Mouse (Mus musculus): ENCODE results near the gene Fam213b. TPM values are rescaled to one million over a fixed set of nuclear protein-coding genes. Genes with fewer than 3 reads are reported as not detected.
A peak's percentile ranks its signal among the peaks of the same experiment; 100 is the strongest.

The Fam213b gene
- polyA plus RNA-seq, 1 experiment from 2014 or later: 16.8 TPM

DNA sequence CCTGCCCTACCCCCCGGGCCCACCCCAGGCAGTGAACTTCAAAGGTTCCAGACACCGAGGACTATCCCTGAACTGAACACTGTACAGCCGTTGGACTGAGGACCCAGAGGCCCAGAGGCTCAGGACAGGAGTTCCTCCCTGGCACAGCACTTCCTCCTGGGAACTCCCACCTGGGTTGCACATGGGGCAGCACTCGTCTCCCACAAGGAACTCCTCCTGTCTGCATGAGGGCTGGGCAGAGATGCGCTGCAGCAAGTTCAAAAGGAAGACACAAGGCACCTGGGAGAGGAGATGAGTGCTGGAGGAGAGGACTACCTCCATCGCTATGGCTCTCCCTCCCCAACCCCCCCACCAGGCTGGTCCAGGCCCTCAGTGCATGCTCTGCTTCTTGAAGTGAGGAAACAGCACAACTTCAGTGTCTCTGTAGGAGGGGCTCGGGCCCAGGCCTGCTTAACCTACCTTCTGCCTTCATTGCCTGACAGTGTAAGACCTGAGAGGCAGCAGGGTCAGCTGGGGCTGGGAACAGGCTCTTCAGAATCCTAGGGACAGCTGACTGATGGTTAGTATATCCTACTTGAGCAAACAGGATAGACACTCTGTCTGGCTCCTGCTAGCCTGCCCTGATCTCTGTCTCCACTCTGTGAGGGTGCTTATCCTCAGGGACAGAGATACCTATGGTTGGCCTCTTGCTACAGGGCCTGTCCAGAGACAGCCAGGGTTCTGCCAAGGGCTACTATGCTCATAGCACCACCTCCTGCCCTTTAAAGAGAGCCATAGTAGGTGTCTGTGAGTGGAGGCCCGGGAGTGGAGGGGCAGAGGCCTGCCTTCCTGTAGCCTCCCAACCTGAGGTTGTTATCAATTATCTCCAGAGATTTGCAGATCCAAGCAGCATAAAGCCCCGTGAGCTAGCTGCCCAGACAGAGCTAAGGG, 28.3 kb upstream of the Fam213b start:
- H3K9ac ChIP-seq (replicated peaks; ENCODE audit: low read depth): peak overlapping the region; percentile 48
- 50% methylated on average over 9 of the region's 9 CpGs for WGBS

DNA sequence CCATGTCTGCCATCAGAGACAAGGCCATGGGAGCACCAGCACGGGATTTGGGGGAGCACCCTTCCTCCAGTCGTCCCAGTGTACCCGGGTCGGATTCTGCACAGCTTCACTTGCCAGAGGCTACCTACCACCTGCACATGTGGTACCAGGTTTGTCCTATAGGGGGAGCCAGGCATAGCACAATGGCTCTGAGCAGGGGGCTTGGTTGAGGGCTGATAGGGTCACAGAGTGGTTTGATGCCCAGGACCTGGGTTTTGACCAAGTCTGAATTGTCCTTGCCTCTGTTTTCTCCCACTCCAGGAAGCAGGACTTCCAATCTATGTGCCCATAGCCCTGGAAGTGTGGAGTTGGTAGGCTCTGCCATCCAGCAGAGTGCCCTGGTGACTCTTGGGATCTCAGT, 26.5 kb upstream of the Fam213b start:
- Histone ChIP-seq H3K36me3 (ENCODE audit: insufficient read depth, low read length) (0 out of 2 replicates have a peak, but pooled peaks cover 4% of the 10 kb centered on the region), H3K4me1 (ENCODE audit: insufficient read depth, low read depth, low read length) (peaks cover 14% of the 10 kb centered on the region; the same call in 1 of the 2 replicates), H3K4me2 (replicated peaks; ENCODE audit: low read depth, low read length) (no peak overlapping the region), H3K27me3 (replicated peaks; ENCODE audit: insufficient read depth, low read length) (no peaks in the 10 kb centered on the region), H3K9me3 (ENCODE audit: low read length) (no peaks in the 10 kb centered on the region), H3K4me3 (ENCODE audit: low read depth, low read length) (no peak overlapping the region), H3K9ac (replicated peaks; ENCODE audit: low read depth) (no peak overlapping the region), H3K27ac (ENCODE audit: low read length) (no peak overlapping the region)
- no peak for DNase-seq (ENCODE audit: low spot score)
- no peak for ATAC-seq
- no peak for TF ChIP-seq EP300 (IDR thresholded peaks at IDR 0.05)
- peak; percentile 62 for TF ChIP-seq CTCF (IDR thresholded peaks at IDR 0.05)
- WGBS: 52% methylated on average over 4 of the region's 4 CpGs

More for the DNA sequence above, 28.3 kb upstream of the Fam213b start:
- Histone ChIP-seq H3K27ac (ENCODE audit: low read length) (peak overlapping the region; percentile 85), H3K36me3 (ENCODE audit: insufficient read depth, low read length) (0 out of 2 replicates have a peak, but pooled peaks cover 4% of the 10 kb centered on the region), H3K9me3 (ENCODE audit: low read length) (no peaks in the 10 kb centered on the region), H3K27me3 (replicated peaks; ENCODE audit: insufficient read depth, low read length) (no peaks in the 10 kb centered on the region), H3K4me1 (ENCODE audit: insufficient read depth, low read depth, low read length) (peaks cover 14% of the 10 kb centered on the region; the same call in 1 of the 2 replicates), H3K4me2 (replicated peaks; ENCODE audit: low read depth, low read length) (peak overlapping the region; percentile 60), H3K4me3 (ENCODE audit: low read depth, low read length) (peak overlapping the region; percentile 40)
- TF ChIP-seq CTCF (IDR thresholded peaks at IDR 0.05) (no peak), EP300 (IDR thresholded peaks at IDR 0.05) (no peak)
- ATAC-seq: peak; percentile 18
- no peak for DNase-seq (ENCODE audit: low spot score)

DNA sequence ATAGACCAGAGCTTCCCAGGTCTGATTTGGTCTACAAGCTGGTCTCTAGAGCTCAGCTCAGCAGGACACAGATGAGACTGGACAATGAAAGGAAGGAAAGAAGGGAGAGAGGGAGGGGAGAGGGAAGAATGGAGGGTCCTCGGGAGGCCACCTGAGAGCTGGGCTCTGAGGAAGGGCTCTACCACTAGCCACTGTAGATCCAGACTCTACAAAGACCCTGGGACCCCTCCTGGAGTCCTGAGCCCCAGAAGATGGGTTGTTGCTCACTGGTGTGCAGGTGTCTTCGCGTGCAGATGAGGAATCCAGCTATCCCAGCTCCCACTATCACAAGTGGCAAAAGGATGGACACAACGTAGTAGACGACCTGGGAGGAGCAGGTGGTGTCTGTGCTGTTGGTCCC, 24.0 kb upstream of the Fam213b start:
- WGBS: 80% methylated on average over 5 of the region's 5 CpGs
- Histone ChIP-seq H3K27ac (ENCODE audit: low read length) (no peak overlapping the region), H3K9ac (replicated peaks; ENCODE audit: low read depth) (no peak overlapping the region), H3K4me1 (ENCODE audit: insufficient read depth, low read depth, low read length) (peaks cover 8% of the 10 kb centered on the region; the same call in 1 of the 2 replicates), H3K9me3 (ENCODE audit: low read length) (no peaks in the 10 kb centered on the region), H3K4me2 (replicated peaks; ENCODE audit: low read depth, low read length) (no peak overlapping the region), H3K4me3 (ENCODE audit: low read depth, low read length) (no peak overlapping the region), H3K27me3 (replicated peaks; ENCODE audit: insufficient read depth, low read length) (no peaks in the 10 kb centered on the region), H3K36me3 (ENCODE audit: insufficient read depth, low read length) (0 out of 2 replicates have a peak, but pooled peaks cover 4% of the 10 kb centered on the region)
- TF ChIP-seq CTCF (IDR thresholded peaks at IDR 0.05) (no peak), EP300 (IDR thresholded peaks at IDR 0.05) (no peak)
- ATAC-seq (no peak), DNase-seq (ENCODE audit: low spot score) (no peak)

DNA sequence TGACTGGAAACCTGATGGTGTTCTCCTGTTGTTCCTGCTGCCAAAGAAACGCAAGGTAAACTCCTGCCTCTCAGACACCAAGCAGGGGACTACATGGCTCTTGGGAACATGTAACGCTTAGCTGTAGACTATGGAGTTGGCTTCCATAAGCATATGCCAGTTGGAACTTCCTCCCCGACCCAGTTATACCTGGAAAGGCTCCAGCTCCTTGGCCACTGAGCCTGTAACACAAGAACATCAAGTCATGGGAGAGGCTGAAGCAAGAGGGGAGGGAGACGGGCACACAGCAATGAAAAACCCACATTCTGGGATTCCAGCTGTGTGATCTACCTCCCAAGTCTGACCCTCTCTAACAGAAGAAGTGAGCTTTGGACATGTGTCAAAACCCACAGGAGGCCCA, 23.4 kb upstream of the Fam213b start:
- H3K4me3 ChIP-seq (ENCODE audit: low read depth, low read length): no peak overlapping the region
- 0 out of 2 replicates have a peak, but pooled peaks cover 4% of the 10 kb centered on the region for H3K36me3 ChIP-seq (ENCODE audit: insufficient read depth, low read length)
- no peaks in the 10 kb centered on the region; the same call in 1 of the 2 replicates for H3K9me3 ChIP-seq (ENCODE audit: low read length)
- DNase-seq (ENCODE audit: low spot score): no peak
- TF ChIP-seq EP300 (IDR thresholded peaks at IDR 0.05): no peak
- TF ChIP-seq CTCF (IDR thresholded peaks at IDR 0.05): no peak
- no peak overlapping the region for H3K9ac ChIP-seq (replicated peaks; ENCODE audit: low read depth)
- H3K4me2 ChIP-seq (replicated peaks; ENCODE audit: low read depth, low read length): no peak overlapping the region
- H3K4me1 ChIP-seq (ENCODE audit: insufficient read depth, low read depth, low read length): peaks cover 2% of the 10 kb centered on the region; the same call in 1 of the 2 replicates
- no peaks in the 10 kb centered on the region for H3K27me3 ChIP-seq (replicated peaks; ENCODE audit: insufficient read depth, low read length)
- no peak for ATAC-seq
- 61% methylated on average over 4 of the region's 4 CpGs for WGBS
- no peak overlapping the region for H3K27ac ChIP-seq (ENCODE audit: low read length)

DNA sequence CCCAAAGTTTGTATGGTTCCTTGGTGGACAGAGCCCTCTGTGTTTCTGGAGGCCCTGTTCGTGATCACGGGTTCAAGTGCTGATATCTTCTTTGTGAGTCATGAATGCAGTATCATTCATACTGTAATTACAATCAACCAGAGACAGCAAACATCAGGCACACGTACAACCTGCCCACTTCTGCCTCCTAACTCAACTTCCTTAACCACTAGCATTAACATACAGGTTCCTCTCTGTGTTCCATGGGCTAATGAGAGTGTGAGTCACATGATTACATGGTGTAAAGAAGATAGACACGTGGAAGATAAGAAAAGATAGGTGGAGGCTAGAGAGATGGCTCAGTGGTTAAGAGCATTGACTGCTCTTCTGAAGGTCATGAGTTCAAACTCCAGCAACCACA, 17.7 kb upstream of the Fam213b start:
- Histone ChIP-seq H3K36me3 (ENCODE audit: insufficient read depth, low read length) (no peaks in the 10 kb centered on the region), H3K27ac (ENCODE audit: low read length) (no peak overlapping the region), H3K4me1 (ENCODE audit: insufficient read depth, low read depth, low read length) (no peaks in the 10 kb centered on the region), H3K9ac (replicated peaks; ENCODE audit: low read depth) (no peak overlapping the region), H3K9me3 (ENCODE audit: low read length) (no peaks in the 10 kb centered on the region; the same call in 1 of the 2 replicates), H3K4me2 (replicated peaks; ENCODE audit: low read depth, low read length) (no peak overlapping the region), H3K27me3 (replicated peaks; ENCODE audit: insufficient read depth, low read length) (no peaks in the 10 kb centered on the region), H3K4me3 (ENCODE audit: low read depth, low read length) (no peak overlapping the region)
- WGBS: 73% methylated on average over 4 of the region's 4 CpGs
- ATAC-seq (no peak), DNase-seq (ENCODE audit: low spot score) (no peak)
- no peak for TF ChIP-seq CTCF (IDR thresholded peaks at IDR 0.05)
- TF ChIP-seq EP300 (IDR thresholded peaks at IDR 0.05): no peak

DNA sequence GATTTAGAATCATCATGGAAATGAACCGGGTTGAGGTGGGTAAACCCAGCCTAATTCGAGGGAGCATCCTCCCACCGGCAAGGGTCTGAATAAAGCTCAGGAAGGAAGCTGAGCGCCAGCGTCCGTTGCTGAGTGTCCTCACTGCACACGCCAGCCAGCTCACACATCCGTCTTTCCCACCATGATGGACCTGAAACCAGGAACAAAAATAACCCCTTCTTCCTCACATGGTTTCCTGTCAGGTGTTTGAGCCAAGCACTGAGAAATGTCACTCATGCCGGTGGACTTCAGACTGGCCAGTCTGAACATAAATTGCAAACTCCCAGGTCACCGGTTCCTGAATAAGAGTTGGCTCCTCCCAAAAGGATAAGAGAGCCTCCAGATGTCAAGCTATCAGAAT, 16.4 kb upstream of the Fam213b start:
- no peak overlapping the region for H3K9ac ChIP-seq (replicated peaks; ENCODE audit: low read depth)
- H3K4me2 ChIP-seq (replicated peaks; ENCODE audit: low read depth, low read length): no peak overlapping the region
- no peaks in the 10 kb centered on the region for H3K27me3 ChIP-seq (replicated peaks; ENCODE audit: insufficient read depth, low read length)
- H3K27ac ChIP-seq (ENCODE audit: low read length): no peak overlapping the region
- no peak for DNase-seq (ENCODE audit: low spot score)
- H3K4me1 ChIP-seq (ENCODE audit: insufficient read depth, low read depth, low read length): peaks cover 9% of the 10 kb centered on the region; the same call in 1 of the 2 replicates
- no peak overlapping the region for H3K4me3 ChIP-seq (ENCODE audit: low read depth, low read length)
- TF ChIP-seq CTCF (IDR thresholded peaks at IDR 0.05) (no peak), EP300 (IDR thresholded peaks at IDR 0.05) (no peak)
- ATAC-seq: no peak
- no peaks in the 10 kb centered on the region; the same call in 1 of the 2 replicates for H3K9me3 ChIP-seq (ENCODE audit: low read length)
- WGBS: 63% methylated on average over 10 of the region's 10 CpGs
- no peaks in the 10 kb centered on the region for H3K36me3 ChIP-seq (ENCODE audit: insufficient read depth, low read length)
